Mouse (Mus musculus) adrenal gland, adult 10 weeks (tissue): Measurements from ENCODE around the gene Gm8773. TPM values are rescaled to one million over a fixed set of nuclear protein-coding genes. Genes with fewer than 3 reads are reported as not detected.

Source experiments
- polyA plus RNA-seq: library from polyadenylated mRNA; stranded (reverse); fragments of 350-450 nt; fragmentation: Illumina TruSeq; extraction: RNeasy Lipid Tissue Mini Kit (QIAGEN cat#74804); gene quantifications from one replicate; pipeline ENCODE4 v1.2.3, GENCODE M21; 2014; ENCODE audit warnings: low read depth, low replicate concordance

Gene Gm8773
- polyA plus RNA-seq = not detected

GRCm38 (mm10) chr5:5573749-5574317 is at the start of gene Gm8773:
TSS of gene Gm8773 (plus strand) at chr5:5573799.

GRCm38 (mm10) chr5:5559079-5559740 is 14.4 kb upstream of the Gm8773 start, which contains the start of gene Gtpbp10:
TSS of gene Gtpbp10 (minus strand) at chr5:5559538.

Other genes starting within 250 kb of the Gm8773 start
- gene Cdk14, start 153.5 kb upstream of the Gm8773 start, polyA plus RNA-seq = 13.8 TPM
- gene 1700015F17Rik, start 94.7 kb upstream of the Gm8773 start, polyA plus RNA-seq = not detected
- gene Cldn12, start 58.8 kb upstream of the Gm8773 start, polyA plus RNA-seq = 55.8 TPM
- 44.4 TPM for gene Gtpbp10, start 14.3 kb upstream of the Gm8773 start, polyA plus RNA-seq
- gene Cfap69, start 90.4 kb downstream of the Gm8773 start, polyA plus RNA-seq = 16.3 TPM
- gene Steap2, start 120.8 kb downstream of the Gm8773 start, polyA plus RNA-seq = 156 TPM
- gene Steap1, start 175.5 kb downstream of the Gm8773 start, polyA plus RNA-seq = 56.7 TPM